Mouse (Mus musculus): ENCODE measurements at regions not wholly inside any gene's neighbourhood (a gene's known extent, or its start where the extent isn't known, plus 50 kb on each side); places are given as distances from the start of the nearest gene placed in this dataset.

DNA sequence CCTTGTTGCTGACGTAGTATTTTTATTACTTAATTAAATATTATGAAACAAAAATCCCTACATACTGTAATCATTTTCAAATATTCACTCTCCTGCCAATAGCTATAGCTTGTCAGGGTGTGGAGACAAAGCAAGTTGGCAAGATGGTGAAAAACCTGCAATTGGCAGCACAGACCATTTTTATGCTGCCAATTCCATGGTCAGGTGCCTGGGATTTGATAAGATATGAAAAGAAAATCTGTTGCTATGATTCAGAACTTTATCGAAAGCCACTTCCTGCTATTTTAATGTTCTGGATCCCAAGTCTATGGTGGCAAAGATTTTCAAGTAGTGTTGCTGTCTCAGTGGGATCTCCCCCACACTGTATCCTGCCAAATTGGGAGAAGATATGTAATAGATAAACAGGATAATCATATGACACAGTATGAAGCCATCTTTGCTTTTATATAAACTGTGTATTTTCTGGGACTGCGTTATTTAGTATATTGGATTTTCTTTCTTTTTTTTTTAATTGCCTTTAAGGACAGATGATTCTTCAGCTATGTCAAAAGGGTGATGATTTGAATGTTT, 165.3 kb upstream of the Lrrc3b start:
- H3K9ac ChIP-seq (ENCODE audit: low read depth, low read length): no peak overlapping the region
- no peak overlapping the region for H3K4me3 ChIP-seq (ENCODE audit: low read length)
- H3K27ac ChIP-seq (ENCODE audit: low read depth, low read length): no peak overlapping the region
- no peaks in the 10 kb centered on the region for H3K4me1 ChIP-seq (ENCODE audit: control insufficient read depth, insufficient read depth, low read depth, low read length)
- no peak overlapping the region for H3K4me2 ChIP-seq (ENCODE audit: low read length)
- no peaks in the 10 kb centered on the region for H3K36me3 ChIP-seq (ENCODE audit: control insufficient read depth, insufficient read depth, low read length)
- no peaks in the 10 kb centered on the region for H3K9me3 ChIP-seq (ENCODE audit: control insufficient read depth, low read length)
- WGBS: 81% methylated on average over 3 of the region's 3 CpGs
- H3K27me3 ChIP-seq (replicated peaks; ENCODE audit: control insufficient read depth, insufficient read depth, low read length): no peaks in the 10 kb centered on the region
- no peak for ATAC-seq

DNA sequence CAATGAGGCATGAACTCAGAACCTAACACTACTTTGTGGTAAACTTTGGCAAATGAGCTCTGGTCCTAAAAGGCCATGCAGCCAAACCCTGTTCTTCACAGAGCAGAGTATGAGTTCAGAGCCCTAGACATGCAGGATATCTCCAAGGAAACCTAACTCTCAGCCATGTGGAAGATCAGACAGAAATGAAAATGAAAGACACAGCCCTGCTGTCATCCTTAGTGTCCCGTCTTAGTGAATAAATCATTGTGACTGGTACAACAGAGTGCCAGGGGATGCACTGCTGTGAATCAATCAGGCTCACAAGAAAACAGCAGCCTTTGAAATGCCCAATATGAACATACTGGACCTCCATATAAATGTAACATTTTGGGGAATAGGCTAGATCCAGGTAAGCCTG, 171.4 kb upstream of the Lrrc3b start:
- H3K27me3 ChIP-seq (replicated peaks; ENCODE audit: control insufficient read depth, insufficient read depth, low read length): no peaks in the 10 kb centered on the region
- no peaks in the 10 kb centered on the region for H3K4me1 ChIP-seq (ENCODE audit: control insufficient read depth, insufficient read depth, low read depth, low read length)
- peak; percentile 80 for ATAC-seq
- H3K9ac ChIP-seq (ENCODE audit: low read depth, low read length): no peak overlapping the region
- no peaks in the 10 kb centered on the region for H3K9me3 ChIP-seq (ENCODE audit: control insufficient read depth, low read length)
- WGBS: 31% methylated on average over 1 of the region's 1 CpGs
- no peak overlapping the region for H3K4me2 ChIP-seq (ENCODE audit: low read length)
- no peak overlapping the region for H3K27ac ChIP-seq (ENCODE audit: low read depth, low read length)
- H3K4me3 ChIP-seq (ENCODE audit: low read length): no peak overlapping the region
- no peaks in the 10 kb centered on the region for H3K36me3 ChIP-seq (ENCODE audit: control insufficient read depth, insufficient read depth, low read length)

DNA sequence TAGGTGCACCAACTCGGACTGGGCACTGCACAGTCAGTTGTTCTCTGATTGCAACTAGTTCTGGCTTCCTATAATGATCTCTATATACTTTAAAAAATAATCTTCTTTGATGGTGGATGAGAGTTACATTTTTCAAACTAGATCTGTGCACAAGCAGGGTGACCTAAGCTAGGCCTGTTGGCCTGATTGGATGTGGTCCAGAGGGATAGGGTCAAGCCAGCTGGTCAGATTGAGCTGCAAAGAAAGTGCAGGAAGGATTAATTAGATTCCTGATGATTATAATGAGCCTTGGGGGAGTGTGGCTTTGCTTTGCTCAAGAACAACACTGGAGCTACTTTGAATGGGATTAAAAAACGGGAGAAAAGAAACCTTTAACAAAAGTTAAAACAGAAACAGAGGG, 195.8 kb upstream of the Lrrc3b start:
- 41% methylated on average over 2 of the region's 2 CpGs for WGBS
- Histone ChIP-seq H3K4me1 (ENCODE audit: control insufficient read depth, insufficient read depth, low read depth, low read length) (no peaks in the 10 kb centered on the region), H3K4me2 (ENCODE audit: low read length) (no peak overlapping the region), H3K4me3 (ENCODE audit: low read length) (no peak overlapping the region), H3K27me3 (replicated peaks; ENCODE audit: control insufficient read depth, insufficient read depth, low read length) (no peaks in the 10 kb centered on the region), H3K27ac (ENCODE audit: low read depth, low read length) (no peak overlapping the region), H3K9ac (ENCODE audit: low read depth, low read length) (no peak overlapping the region), H3K36me3 (ENCODE audit: control insufficient read depth, insufficient read depth, low read length) (no peaks in the 10 kb centered on the region), H3K9me3 (ENCODE audit: control insufficient read depth, low read length) (no peaks in the 10 kb centered on the region)
- no peak for ATAC-seq

DNA sequence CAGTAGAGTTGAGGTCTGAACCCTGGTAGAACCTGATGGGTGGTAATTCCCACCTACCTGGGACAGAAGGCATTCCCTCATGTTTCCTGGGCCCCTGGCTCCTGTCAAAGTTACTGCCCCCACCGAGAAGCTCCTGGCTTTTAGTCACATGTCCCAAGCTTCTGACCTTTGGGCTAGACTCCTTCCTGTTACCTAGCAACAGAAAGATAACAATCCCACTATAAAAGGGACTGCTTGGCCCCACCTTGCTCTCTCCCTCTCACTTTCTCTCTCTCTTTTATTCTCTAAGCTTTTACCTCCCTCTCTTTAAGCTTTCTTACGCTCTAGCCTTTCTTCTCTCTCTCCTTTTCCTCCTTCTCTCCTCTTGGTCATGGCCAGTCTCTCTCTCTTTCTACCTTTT, 198.9 kb upstream of the Lrrc3b start:
- no peaks in the 10 kb centered on the region for H3K27me3 ChIP-seq (replicated peaks; ENCODE audit: control insufficient read depth, insufficient read depth, low read length)
- H3K9ac ChIP-seq (ENCODE audit: low read depth, low read length): no peak overlapping the region
- ATAC-seq: no peak
- WGBS: 75% methylated on average over 2 of the region's 2 CpGs
- no peaks in the 10 kb centered on the region for H3K9me3 ChIP-seq (ENCODE audit: control insufficient read depth, low read length)
- H3K4me3 ChIP-seq (ENCODE audit: low read length): no peak overlapping the region
- H3K4me1 ChIP-seq (ENCODE audit: control insufficient read depth, insufficient read depth, low read depth, low read length): no peaks in the 10 kb centered on the region
- no peaks in the 10 kb centered on the region for H3K36me3 ChIP-seq (ENCODE audit: control insufficient read depth, insufficient read depth, low read length)
- H3K4me2 ChIP-seq (ENCODE audit: low read length): no peak overlapping the region
- H3K27ac ChIP-seq (ENCODE audit: low read depth, low read length): no peak overlapping the region

DNA sequence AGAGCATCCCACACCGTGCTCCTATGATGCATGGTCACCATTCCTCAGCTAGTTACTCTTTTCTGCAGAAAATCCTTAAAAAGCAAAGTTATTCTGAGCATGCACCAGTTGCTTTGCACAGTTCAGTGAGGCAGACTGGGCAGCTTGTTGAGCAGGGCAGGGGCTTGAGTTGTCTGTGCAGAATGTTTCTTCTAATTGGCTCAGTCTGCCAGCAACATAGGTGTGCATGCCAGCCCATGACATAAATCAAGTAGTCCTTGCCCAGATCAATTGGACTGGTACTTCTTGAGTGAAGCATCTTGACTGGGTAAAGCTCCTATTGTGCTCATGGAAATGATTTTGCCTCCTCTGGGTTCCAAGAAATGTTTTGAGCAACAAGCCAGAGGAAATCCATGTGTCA, 200.1 kb upstream of the Lrrc3b start:
- Histone ChIP-seq H3K27me3 (replicated peaks; ENCODE audit: control insufficient read depth, insufficient read depth, low read length) (no peaks in the 10 kb centered on the region), H3K4me3 (ENCODE audit: low read length) (no peak overlapping the region), H3K27ac (ENCODE audit: low read depth, low read length) (no peak overlapping the region), H3K4me1 (ENCODE audit: control insufficient read depth, insufficient read depth, low read depth, low read length) (no peaks in the 10 kb centered on the region), H3K4me2 (ENCODE audit: low read length) (no peak overlapping the region), H3K9ac (ENCODE audit: low read depth, low read length) (no peak overlapping the region), H3K9me3 (ENCODE audit: control insufficient read depth, low read length) (no peaks in the 10 kb centered on the region), H3K36me3 (ENCODE audit: control insufficient read depth, insufficient read depth, low read length) (no peaks in the 10 kb centered on the region)
- WGBS: 93% methylated on average over 1 of the region's 1 CpGs
- ATAC-seq: no peak

DNA sequence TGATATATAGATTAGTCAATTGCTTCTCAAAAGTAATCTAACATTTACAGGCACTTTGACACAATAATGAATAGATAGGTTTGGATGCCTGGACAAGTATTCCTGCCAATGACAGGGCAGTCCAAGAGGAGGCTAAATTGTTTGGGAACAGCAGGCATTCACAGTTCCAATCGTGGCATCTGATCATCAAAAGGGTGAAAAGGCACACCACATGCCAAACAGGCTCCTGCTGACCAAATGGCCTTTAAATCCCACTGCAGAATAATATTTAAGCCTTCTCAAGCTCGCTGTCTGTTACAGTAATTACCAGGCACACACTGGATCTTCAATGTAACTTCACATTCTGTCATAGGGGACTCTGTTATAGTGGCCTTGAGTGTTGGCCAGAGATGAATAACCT, 222.1 kb upstream of the Lrrc3b start:
- Histone ChIP-seq H3K9ac (ENCODE audit: low read depth, low read length) (no peak overlapping the region), H3K4me1 (ENCODE audit: control insufficient read depth, insufficient read depth, low read depth, low read length) (no peaks in the 10 kb centered on the region), H3K9me3 (ENCODE audit: control insufficient read depth, low read length) (no peaks in the 10 kb centered on the region), H3K27me3 (replicated peaks; ENCODE audit: control insufficient read depth, insufficient read depth, low read length) (no peaks in the 10 kb centered on the region), H3K27ac (ENCODE audit: low read depth, low read length) (no peak overlapping the region), H3K4me2 (ENCODE audit: low read length) (no peak overlapping the region), H3K36me3 (ENCODE audit: control insufficient read depth, insufficient read depth, low read length) (no peaks in the 10 kb centered on the region), H3K4me3 (ENCODE audit: low read length) (no peak overlapping the region)
- WGBS: 62% methylated on average over 2 of the region's 2 CpGs
- no peak for ATAC-seq

DNA sequence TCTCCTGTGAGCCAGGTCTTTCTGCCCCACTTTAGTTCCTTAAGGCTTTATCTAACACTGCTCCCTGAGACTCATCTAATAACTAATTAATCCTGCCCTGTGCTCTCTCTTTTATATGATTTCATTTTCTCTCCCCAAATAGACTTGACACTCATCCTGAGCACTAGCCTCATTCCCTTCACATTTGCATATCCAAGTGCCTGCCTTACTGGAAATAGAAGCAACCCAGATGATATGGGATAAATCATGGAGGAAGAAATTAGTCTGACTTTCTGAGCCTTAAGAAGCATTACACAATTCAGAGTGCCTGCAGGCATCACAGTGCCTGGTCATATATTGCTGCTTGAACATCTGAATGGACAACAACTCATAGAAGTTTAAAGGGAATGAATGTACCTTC, 233.5 kb upstream of the Lrrc3b start:
- Histone ChIP-seq H3K9ac (ENCODE audit: low read depth, low read length) (no peak overlapping the region), H3K36me3 (ENCODE audit: control insufficient read depth, insufficient read depth, low read length) (no peaks in the 10 kb centered on the region), H3K9me3 (ENCODE audit: control insufficient read depth, low read length) (no peaks in the 10 kb centered on the region), H3K4me3 (ENCODE audit: low read length) (no peak overlapping the region), H3K27ac (ENCODE audit: low read depth, low read length) (no peak overlapping the region), H3K4me1 (ENCODE audit: control insufficient read depth, insufficient read depth, low read depth, low read length) (no peaks in the 10 kb centered on the region), H3K27me3 (replicated peaks; ENCODE audit: control insufficient read depth, insufficient read depth, low read length) (no peaks in the 10 kb centered on the region), H3K4me2 (ENCODE audit: low read length) (no peak overlapping the region)
- ATAC-seq: no peak

DNA sequence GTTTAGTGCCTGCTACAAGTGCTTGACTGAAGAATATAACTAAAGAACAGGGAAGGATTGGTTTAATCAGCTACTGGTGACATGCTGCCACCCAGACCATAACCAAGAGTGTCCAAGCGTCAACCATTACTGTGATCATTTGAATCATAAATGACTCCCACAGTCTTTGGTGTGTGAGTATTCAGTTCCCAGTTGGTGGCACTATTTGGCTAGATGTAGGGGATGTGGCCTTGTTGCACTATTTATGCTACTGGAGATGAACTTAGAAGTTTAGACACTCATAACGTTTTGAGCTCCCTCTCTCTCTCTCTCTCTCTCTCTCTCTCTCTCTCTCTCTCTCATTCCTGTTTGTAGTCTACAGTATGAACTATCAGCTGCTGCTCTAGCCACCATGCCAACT, 238.4 kb upstream of the Lrrc3b start:
- WGBS: 80% methylated on average over 2 of the region's 2 CpGs
- ATAC-seq: no peak

DNA sequence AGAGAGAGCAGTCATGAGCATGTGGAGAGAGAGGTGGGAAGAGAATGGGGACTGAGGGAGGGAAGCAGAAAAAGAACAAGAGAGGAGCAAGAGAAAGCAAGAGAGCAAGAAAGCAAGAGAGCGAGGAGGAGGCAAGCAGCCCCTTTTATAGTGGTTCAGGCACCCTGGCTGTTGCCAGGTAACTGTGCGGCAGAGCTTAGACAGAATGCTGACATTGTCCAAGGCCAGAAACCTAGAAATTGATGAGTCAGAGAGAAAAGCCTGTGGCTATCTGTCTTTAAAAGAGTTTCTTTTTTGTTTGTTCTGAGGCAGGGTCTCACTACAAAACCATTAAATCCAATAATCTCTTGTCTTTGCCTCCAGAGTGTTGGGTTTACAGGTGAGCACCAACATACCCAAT, 240.7 kb upstream of the Lrrc3b start:
- Histone ChIP-seq H3K27me3 (replicated peaks; ENCODE audit: control insufficient read depth, insufficient read depth, low read length) (no peaks in the 10 kb centered on the region), H3K27ac (ENCODE audit: low read depth, low read length) (no peak overlapping the region), H3K4me2 (ENCODE audit: low read length) (no peak overlapping the region), H3K4me1 (ENCODE audit: control insufficient read depth, insufficient read depth, low read depth, low read length) (no peaks in the 10 kb centered on the region), H3K9ac (ENCODE audit: low read depth, low read length) (no peak overlapping the region), H3K9me3 (ENCODE audit: control insufficient read depth, low read length) (no peaks in the 10 kb centered on the region), H3K4me3 (ENCODE audit: low read length) (no peak overlapping the region), H3K36me3 (ENCODE audit: control insufficient read depth, insufficient read depth, low read length) (no peaks in the 10 kb centered on the region)
- WGBS: 45% methylated on average over 2 of the region's 2 CpGs
- ATAC-seq: 0 out of 2 replicates have a peak, but pooled peaks have one; percentile 65

More for the DNA sequence above, 238.4 kb upstream of the Lrrc3b start:
- Histone ChIP-seq H3K27me3 (replicated peaks; ENCODE audit: control insufficient read depth, insufficient read depth, low read length) (no peaks in the 10 kb centered on the region), H3K4me2 (ENCODE audit: low read length) (no peak overlapping the region), H3K27ac (ENCODE audit: low read depth, low read length) (no peak overlapping the region), H3K9ac (ENCODE audit: low read depth, low read length) (no peak overlapping the region), H3K4me1 (ENCODE audit: control insufficient read depth, insufficient read depth, low read depth, low read length) (no peaks in the 10 kb centered on the region), H3K9me3 (ENCODE audit: control insufficient read depth, low read length) (no peaks in the 10 kb centered on the region), H3K36me3 (ENCODE audit: control insufficient read depth, insufficient read depth, low read length) (no peaks in the 10 kb centered on the region), H3K4me3 (ENCODE audit: low read length) (no peak overlapping the region)

DNA sequence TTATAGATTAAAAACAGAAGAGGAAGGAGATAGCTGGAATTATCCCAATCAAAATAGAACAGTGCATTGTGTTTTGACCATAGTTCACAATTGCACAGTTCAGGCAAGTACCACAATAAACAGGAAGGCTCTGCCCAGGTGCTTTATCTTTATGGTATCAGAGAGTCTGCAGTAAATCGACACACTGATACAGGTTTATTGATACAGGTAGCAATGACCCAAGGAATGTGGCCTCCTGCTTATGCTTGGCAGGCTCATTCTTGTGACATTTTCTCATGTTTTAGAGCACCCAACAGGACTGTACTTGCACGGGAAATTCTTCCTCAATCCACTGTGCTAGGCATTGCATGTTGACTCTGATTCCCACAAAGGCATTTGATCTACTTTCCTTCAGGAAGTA, 259.2 kb upstream of the Lrrc3b start:
- ATAC-seq: no peak
- no peak overlapping the region for H3K27ac ChIP-seq (ENCODE audit: low read depth, low read length)
- H3K4me1 ChIP-seq (ENCODE audit: control insufficient read depth, insufficient read depth, low read depth, low read length): no peaks in the 10 kb centered on the region
- no peaks in the 10 kb centered on the region for H3K36me3 ChIP-seq (ENCODE audit: control insufficient read depth, insufficient read depth, low read length)
- no peak overlapping the region for H3K4me2 ChIP-seq (ENCODE audit: low read length)
- H3K9me3 ChIP-seq (ENCODE audit: control insufficient read depth, low read length): no peaks in the 10 kb centered on the region
- no peaks in the 10 kb centered on the region for H3K27me3 ChIP-seq (replicated peaks; ENCODE audit: control insufficient read depth, insufficient read depth, low read length)
- WGBS: 87% methylated on average over 2 of the region's 2 CpGs
- H3K9ac ChIP-seq (ENCODE audit: low read depth, low read length): no peak overlapping the region
- H3K4me3 ChIP-seq (ENCODE audit: low read length): no peak overlapping the region
